Mouse (Mus musculus): ENCODE measurements around the gene Wdr20. TPM values are rescaled to one million over a fixed set of nuclear protein-coding genes. Genes with fewer than 3 reads are reported as not detected.

Wdr20 gene
- polyA plus RNA-seq, 1 experiment from 2014 or later, result 24.6 TPM

GRCm38 (mm10) chr12:110706337-110707231 lies 31.2 kb upstream of the Wdr20 start:
- H3K4me1 ChIP-seq (ENCODE audit: control insufficient read depth, insufficient read depth, low read length), result no peaks in the 10 kb centered on the region
- H3K9ac ChIP-seq (ENCODE audit: low read length), result peak overlapping the region; percentile 51
- H3K9me3 ChIP-seq (replicated peaks; ENCODE audit: control insufficient read depth, low read length), result no peaks in the 10 kb centered on the region

GRCm38 (mm10) chr12:110707451-110707850 lies 30.3 kb upstream of the Wdr20 start:
- H3K4me1 ChIP-seq (ENCODE audit: control insufficient read depth, insufficient read depth, low read length), result no peaks in the 10 kb centered on the region
- no peak overlapping the region for H3K27ac ChIP-seq (ENCODE audit: low read depth, low read length)
- H3K9ac ChIP-seq (ENCODE audit: low read length), result no peak overlapping the region
- ATAC-seq (no peak), DNase-seq (ENCODE audit: low spot score) (no peak)
- H3K36me3 ChIP-seq (ENCODE audit: control insufficient read depth, insufficient read depth, low read length), result no peaks in the 10 kb centered on the region
- no peak overlapping the region for H3K4me2 ChIP-seq (ENCODE audit: low read length)
- no peaks in the 10 kb centered on the region for H3K9me3 ChIP-seq (replicated peaks; ENCODE audit: control insufficient read depth, low read length)
- no peaks in the 10 kb centered on the region for H3K27me3 ChIP-seq (replicated peaks; ENCODE audit: control insufficient read depth, insufficient read depth, low read length)
- H3K4me3 ChIP-seq (ENCODE audit: low read depth, low read length), result no peak overlapping the region
- 87% methylated on average over 7 of the region's 7 CpGs for WGBS

More at GRCm38 (mm10) chr12:110706337-110707231, 31.2 kb upstream of the Wdr20 start:
- DNase-seq (ENCODE audit: low spot score) (peak; percentile 66), ATAC-seq (peak; percentile 73)
- Histone ChIP-seq H3K27ac (ENCODE audit: low read depth, low read length) (peak overlapping the region; percentile 36), H3K36me3 (ENCODE audit: control insufficient read depth, insufficient read depth, low read length) (no peaks in the 10 kb centered on the region), H3K27me3 (replicated peaks; ENCODE audit: control insufficient read depth, insufficient read depth, low read length) (no peaks in the 10 kb centered on the region), H3K4me2 (ENCODE audit: low read length) (peak overlapping the region; percentile 58), H3K4me3 (ENCODE audit: low read depth, low read length) (peak overlapping the region; percentile 21)
- under 1% methylated on average over 27 of the region's 27 CpGs for WGBS

GRCm38 (mm10) chr12:110711270-110711669 lies 26.5 kb upstream of the Wdr20 start:
- Histone ChIP-seq H3K4me2 (ENCODE audit: low read length) (no peak overlapping the region), H3K36me3 (ENCODE audit: control insufficient read depth, insufficient read depth, low read length) (no peaks in the 10 kb centered on the region), H3K4me1 (ENCODE audit: control insufficient read depth, insufficient read depth, low read length) (no peaks in the 10 kb centered on the region), H3K9me3 (replicated peaks; ENCODE audit: control insufficient read depth, low read length) (no peaks in the 10 kb centered on the region), H3K27ac (ENCODE audit: low read depth, low read length) (no peak overlapping the region), H3K4me3 (ENCODE audit: low read depth, low read length) (no peak overlapping the region), H3K27me3 (replicated peaks; ENCODE audit: control insufficient read depth, insufficient read depth, low read length) (no peaks in the 10 kb centered on the region), H3K9ac (ENCODE audit: low read length) (no peak overlapping the region)
- ATAC-seq (no peak), DNase-seq (ENCODE audit: low spot score) (no peak)
- 82% methylated on average over 5 of the region's 5 CpGs for WGBS

GRCm38 (mm10) chr12:110713784-110714183 lies 24.0 kb upstream of the Wdr20 start:
- no peak for DNase-seq (ENCODE audit: low spot score)
- Histone ChIP-seq H3K4me1 (ENCODE audit: control insufficient read depth, insufficient read depth, low read length) (no peaks in the 10 kb centered on the region), H3K4me2 (ENCODE audit: low read length) (no peak overlapping the region), H3K9ac (ENCODE audit: low read length) (no peak overlapping the region), H3K4me3 (ENCODE audit: low read depth, low read length) (no peak overlapping the region), H3K27me3 (replicated peaks; ENCODE audit: control insufficient read depth, insufficient read depth, low read length) (no peaks in the 10 kb centered on the region), H3K9me3 (replicated peaks; ENCODE audit: control insufficient read depth, low read length) (no peaks in the 10 kb centered on the region), H3K36me3 (ENCODE audit: control insufficient read depth, insufficient read depth, low read length) (no peaks in the 10 kb centered on the region), H3K27ac (ENCODE audit: low read depth, low read length) (no peak overlapping the region)
- 92% methylated on average over 6 of the region's 6 CpGs for WGBS
- no peak for ATAC-seq

GRCm38 (mm10) chr12:110714215-110714614 lies 23.5 kb upstream of the Wdr20 start:
- no peak overlapping the region for H3K4me3 ChIP-seq (ENCODE audit: low read depth, low read length)
- H3K4me1 ChIP-seq (ENCODE audit: control insufficient read depth, insufficient read depth, low read length), result no peaks in the 10 kb centered on the region
- no peaks in the 10 kb centered on the region for H3K27me3 ChIP-seq (replicated peaks; ENCODE audit: control insufficient read depth, insufficient read depth, low read length)
- no peak for DNase-seq (ENCODE audit: low spot score)
- no peak for ATAC-seq
- H3K4me2 ChIP-seq (ENCODE audit: low read length), result no peak overlapping the region
- H3K27ac ChIP-seq (ENCODE audit: low read depth, low read length), result no peak overlapping the region
- H3K9me3 ChIP-seq (replicated peaks; ENCODE audit: control insufficient read depth, low read length), result no peaks in the 10 kb centered on the region
- H3K9ac ChIP-seq (ENCODE audit: low read length), result no peak overlapping the region
- H3K36me3 ChIP-seq (ENCODE audit: control insufficient read depth, insufficient read depth, low read length), result no peaks in the 10 kb centered on the region
- WGBS, result 93% methylated on average over 6 of the region's 6 CpGs

- ATAC-seq (no peak), DNase-seq (ENCODE audit: low spot score) (no peak)
- 47% methylated on average over 5 of the region's 5 CpGs for WGBS
Measured at GRCm38 (mm10) chr12:110716004-110716403, 21.7 kb upstream of the Wdr20 start.

GRCm38 (mm10) chr12:110725051-110725450 lies 12.7 kb upstream of the Wdr20 start:
- H3K9me3 ChIP-seq (replicated peaks; ENCODE audit: control insufficient read depth, low read length), result no peaks in the 10 kb centered on the region
- no peak for DNase-seq (ENCODE audit: low spot score)
- no peaks in the 10 kb centered on the region for H3K4me1 ChIP-seq (ENCODE audit: control insufficient read depth, insufficient read depth, low read length)
- H3K36me3 ChIP-seq (ENCODE audit: control insufficient read depth, insufficient read depth, low read length), result no peaks in the 10 kb centered on the region
- no peaks in the 10 kb centered on the region for H3K27me3 ChIP-seq (replicated peaks; ENCODE audit: control insufficient read depth, insufficient read depth, low read length)
- ATAC-seq, result no peak
- H3K4me2 ChIP-seq (ENCODE audit: low read length), result no peak overlapping the region
- no peak overlapping the region for H3K9ac ChIP-seq (ENCODE audit: low read length)
- H3K4me3 ChIP-seq (ENCODE audit: low read depth, low read length), result no peak overlapping the region
- whole genome bisulfite sequencing, result 91% methylated on average over 5 of the region's 5 CpGs
- H3K27ac ChIP-seq (ENCODE audit: low read depth, low read length), result no peak overlapping the region

More at GRCm38 (mm10) chr12:110716004-110716403, 21.7 kb upstream of the Wdr20 start:
- H3K36me3 ChIP-seq (ENCODE audit: control insufficient read depth, insufficient read depth, low read length), result no peaks in the 10 kb centered on the region
- H3K27ac ChIP-seq (ENCODE audit: low read depth, low read length), result no peak overlapping the region
- no peak overlapping the region for H3K4me3 ChIP-seq (ENCODE audit: low read depth, low read length)
- no peaks in the 10 kb centered on the region for H3K27me3 ChIP-seq (replicated peaks; ENCODE audit: control insufficient read depth, insufficient read depth, low read length)
- no peak overlapping the region for H3K9ac ChIP-seq (ENCODE audit: low read length)
- no peak overlapping the region for H3K4me2 ChIP-seq (ENCODE audit: low read length)
- H3K9me3 ChIP-seq (replicated peaks; ENCODE audit: control insufficient read depth, low read length), result no peaks in the 10 kb centered on the region
- no peaks in the 10 kb centered on the region for H3K4me1 ChIP-seq (ENCODE audit: control insufficient read depth, insufficient read depth, low read length)

GRCm38 (mm10) chr12:110725489-110725888 lies 12.3 kb upstream of the Wdr20 start:
- H3K27me3 ChIP-seq (replicated peaks; ENCODE audit: control insufficient read depth, insufficient read depth, low read length), result no peaks in the 10 kb centered on the region
- 89% methylated on average over 5 of the region's 5 CpGs for WGBS
- H3K27ac ChIP-seq (ENCODE audit: low read depth, low read length), result no peak overlapping the region
- ATAC-seq (no peak), DNase-seq (ENCODE audit: low spot score) (no peak)
- no peaks in the 10 kb centered on the region for H3K36me3 ChIP-seq (ENCODE audit: control insufficient read depth, insufficient read depth, low read length)
- H3K9me3 ChIP-seq (replicated peaks; ENCODE audit: control insufficient read depth, low read length), result no peaks in the 10 kb centered on the region
- no peak overlapping the region for H3K4me2 ChIP-seq (ENCODE audit: low read length)
- H3K9ac ChIP-seq (ENCODE audit: low read length), result no peak overlapping the region
- no peak overlapping the region for H3K4me3 ChIP-seq (ENCODE audit: low read depth, low read length)
- H3K4me1 ChIP-seq (ENCODE audit: control insufficient read depth, insufficient read depth, low read length), result no peaks in the 10 kb centered on the region

GRCm38 (mm10) chr12:110726428-110726827 lies 11.3 kb upstream of the Wdr20 start:
- Histone ChIP-seq H3K27me3 (replicated peaks; ENCODE audit: control insufficient read depth, insufficient read depth, low read length) (no peaks in the 10 kb centered on the region), H3K4me2 (ENCODE audit: low read length) (no peak overlapping the region), H3K4me1 (ENCODE audit: control insufficient read depth, insufficient read depth, low read length) (no peaks in the 10 kb centered on the region), H3K27ac (ENCODE audit: low read depth, low read length) (no peak overlapping the region), H3K4me3 (ENCODE audit: low read depth, low read length) (no peak overlapping the region), H3K9me3 (replicated peaks; ENCODE audit: control insufficient read depth, low read length) (no peaks in the 10 kb centered on the region), H3K36me3 (ENCODE audit: control insufficient read depth, insufficient read depth, low read length) (no peaks in the 10 kb centered on the region), H3K9ac (ENCODE audit: low read length) (no peak overlapping the region)
- WGBS, result 60% methylated on average over 1 of the region's 1 CpGs
- DNase-seq (ENCODE audit: low spot score), result no peak
- ATAC-seq, result no peak
